Mouse (Mus musculus) heart, adult 18-20 months (tissue): ENCODE data around the gene Eif3j1. TPM values are rescaled to one million over a fixed set of nuclear protein-coding genes. Genes with fewer than 3 reads are reported as not detected.
A peak's percentile ranks its signal among the peaks of the same experiment; 100 is the strongest.
"Not testable (repeated sequence)": the region's sequence is repeated elsewhere in the genome, so short reads cannot be mapped to it uniquely, and the experiment has no call there.

Experiments used
- DNase-seq, 2 experiments: peaks; one replicate each; pipeline ENCODE4 v3.0.0; 2021 to 2022; ENCODE audit warnings: mixed read lengths in 1 of 2
- long read RNA-seq, 2 experiments: library from polyadenylated mRNA; stranded (forward); transcript quantifications; one replicate each; pipeline ENCODE4 v2.0.0; 2021
- total RNA-seq, 2 experiments: library from RNA; stranded (reverse); gene quantifications; 2 replicates each; pipeline ENCODE4 v1.2.3; 2021

Gene Eif3j1
- total RNA-seq = 10 to 100 TPM; 22.1 to 22.3 TPM
- long read RNA-seq, experiment 1, full-length matches to known transcripts = 42 of 48 reads
- long read RNA-seq, experiment 1, partial matches to known transcripts = 1 of 48 reads
- long read RNA-seq, experiment 1, other reads (novel, unspliced or antisense) = 5 of 48 reads
- long read RNA-seq, experiment 2, full-length matches to known transcripts = 22 of 22 reads
- long read RNA-seq, experiment 2, partial matches to known transcripts = 0 of 22 reads
- long read RNA-seq, experiment 2, other reads (novel, unspliced or antisense) = 0 of 22 reads

GRCm38 (mm10) chr2:122027862-122028755, at the start of gene Eif3j1:
TSS of gene Eif3j1 (plus strand) at chr2:122028546.
- peak; percentile 91 to 94 for DNase-seq

DNA sequence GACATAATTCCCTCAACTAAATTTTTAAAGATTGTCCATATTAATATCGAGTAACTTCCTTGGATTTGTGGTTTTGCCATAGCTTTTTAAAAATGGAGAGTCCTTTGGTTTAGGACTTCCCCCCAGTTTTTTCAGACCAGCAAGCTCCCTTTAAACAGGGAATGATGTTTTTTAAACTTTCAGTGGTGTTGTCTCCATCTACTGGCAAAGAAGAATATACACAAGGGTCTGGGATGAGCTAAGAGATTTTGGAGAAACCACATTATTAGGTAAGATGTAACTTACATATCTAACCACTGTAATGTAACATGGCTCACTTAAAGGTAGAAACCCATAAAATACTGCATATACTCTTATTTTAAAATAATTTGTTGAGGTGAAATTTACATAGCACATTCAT, 32.6 kb upstream of the Eif3j1 start:
- DNase-seq = no peak

- DNase-seq = no peak
Observed at GRCm38 (mm10) chr2:122008832-122009231, 19.5 kb upstream of the Eif3j1 start.

DNA sequence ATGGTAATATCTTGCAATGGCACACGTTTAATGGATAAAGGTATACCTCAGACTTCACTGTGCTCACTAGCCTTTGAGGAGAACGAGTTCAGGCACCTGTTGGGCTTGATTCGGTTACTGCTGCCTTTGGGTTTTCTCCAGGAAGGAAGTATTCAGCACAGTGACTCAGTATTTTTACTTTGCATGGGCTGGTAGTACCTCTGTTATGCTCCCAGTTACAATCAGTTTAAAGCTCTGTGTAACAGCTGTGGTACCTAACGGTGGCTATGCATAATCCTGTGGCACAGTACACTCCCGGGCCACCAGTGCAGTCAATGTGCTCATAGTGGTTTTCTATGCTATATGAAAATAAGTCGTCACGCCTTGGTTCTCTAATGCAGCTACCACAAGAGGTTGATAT, 16.9 kb upstream of the Eif3j1 start:
- no peak for DNase-seq

DNA sequence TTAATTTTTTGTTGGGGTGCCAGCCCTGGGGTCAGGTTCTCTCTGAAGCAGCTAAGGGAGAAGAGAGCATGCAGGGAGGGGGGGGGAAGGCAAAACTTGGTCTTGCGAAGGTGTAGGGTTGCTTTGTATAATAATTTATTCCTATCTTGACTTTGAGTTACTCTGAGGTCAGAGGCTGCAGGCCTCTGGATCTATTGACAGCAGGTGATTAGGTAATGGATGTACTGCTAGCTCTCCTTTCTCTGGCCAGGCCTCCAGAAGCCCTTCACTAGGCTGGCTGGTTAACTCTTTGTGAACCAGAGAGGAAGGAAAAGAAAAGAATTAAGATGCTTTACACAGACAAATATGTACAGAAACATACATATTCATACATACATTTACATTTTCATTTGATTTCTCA, 9.6 kb upstream of the Eif3j1 start:
- no peak for DNase-seq

GRCm38 (mm10) chr2:122022284-122022683, 6.1 kb upstream of the Eif3j1 start:
- DNase-seq = no peak

DNA sequence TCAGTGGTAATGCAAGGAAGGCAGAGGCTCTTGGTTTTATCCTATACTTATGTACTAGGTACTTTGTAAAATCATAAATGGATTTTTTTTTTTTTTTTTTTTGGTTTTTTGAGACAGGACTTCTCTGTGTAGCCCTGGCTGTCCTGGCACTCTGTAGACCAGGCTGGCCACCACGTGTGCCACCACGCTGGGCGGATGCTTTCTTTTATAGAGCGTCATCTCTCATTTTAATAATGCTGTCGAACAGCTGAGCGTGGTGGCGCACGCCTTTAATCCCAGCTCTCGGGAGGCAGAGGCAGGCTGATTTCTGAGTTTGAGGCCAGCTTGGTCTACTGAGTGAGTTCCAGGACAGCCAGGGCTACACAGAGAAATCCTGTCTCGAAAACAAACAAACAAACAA, 1.3 kb upstream of the Eif3j1 start:
- not testable (repeated sequence) for DNase-seq

DNA sequence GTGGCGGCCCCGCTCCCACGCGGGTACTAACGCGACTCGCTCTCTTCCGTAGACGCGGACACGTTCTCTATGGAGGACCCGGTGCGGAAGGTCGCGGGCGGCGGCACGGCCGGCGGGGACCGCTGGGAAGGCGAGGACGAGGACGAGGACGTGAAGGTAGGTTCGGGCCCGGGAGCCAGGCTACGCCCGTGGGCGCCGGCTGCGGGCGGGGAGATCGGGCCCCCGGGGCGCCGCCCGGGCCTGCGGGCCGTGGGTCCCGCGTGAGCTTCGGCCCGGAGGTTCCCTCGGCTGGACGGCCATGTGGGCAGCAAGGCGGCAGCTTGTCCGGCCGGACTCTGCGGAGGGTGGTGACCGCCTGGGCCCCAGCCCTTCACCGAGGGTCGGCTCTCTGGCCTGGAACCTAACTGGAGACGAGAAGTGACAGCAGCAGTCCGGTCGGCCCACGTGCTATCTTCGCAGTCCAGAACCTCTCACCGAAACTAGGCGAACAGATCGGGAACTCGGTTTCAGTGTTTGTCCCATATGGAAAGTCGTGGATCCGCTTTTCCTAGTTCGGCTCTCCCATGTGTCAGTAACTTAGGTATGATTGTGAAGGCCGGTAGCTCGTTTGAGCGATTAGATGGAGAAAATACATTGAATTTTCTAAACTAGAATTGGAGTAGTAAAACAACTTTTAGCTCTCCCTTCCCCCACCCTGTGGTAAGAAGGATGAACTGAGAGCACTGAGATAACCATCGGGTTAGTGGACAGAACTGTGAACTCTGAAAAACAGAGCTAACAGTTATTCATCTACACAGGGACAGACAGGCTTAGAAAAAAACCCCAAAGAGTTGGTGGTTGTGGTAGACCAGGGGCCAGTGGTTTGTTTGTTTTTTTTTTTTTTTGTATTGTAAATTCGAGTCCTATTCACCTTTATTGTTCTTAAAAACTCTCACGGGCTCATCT, 682 bp downstream of the Eif3j1 start:
- peak in 1 of 2 experiments; percentile 65 for DNase-seq

- no peak for DNase-seq
Observed at GRCm38 (mm10) chr2:122031970-122032369, 3.6 kb downstream of the Eif3j1 start.

- DNase-seq = no peak
Observed at GRCm38 (mm10) chr2:122036064-122036463, 7.7 kb downstream of the Eif3j1 start.

DNA sequence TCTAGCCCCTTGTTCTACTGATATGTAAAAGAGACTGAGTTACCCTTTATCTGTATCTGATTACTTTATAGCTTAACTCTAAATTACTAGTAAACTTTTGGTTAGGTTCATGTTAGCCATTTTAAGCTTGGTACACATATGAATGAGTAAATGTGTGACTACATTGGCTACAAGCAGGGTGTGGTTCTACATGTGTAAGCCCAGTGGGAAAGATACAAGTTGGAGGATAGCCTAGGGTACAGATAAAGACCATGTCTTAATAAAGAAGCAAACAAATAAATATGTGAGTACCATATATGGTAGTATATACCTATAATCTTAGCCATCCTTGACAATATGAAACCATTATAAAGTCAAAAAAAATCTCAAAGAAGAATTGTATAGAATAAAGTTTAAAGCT, 15.6 kb downstream of the Eif3j1 start:
- DNase-seq = no peak

- peak; percentile 23 to 34 for DNase-seq
Observed at GRCm38 (mm10) chr2:122059365-122060115, 31.2 kb downstream of the Eif3j1 start.

DNA sequence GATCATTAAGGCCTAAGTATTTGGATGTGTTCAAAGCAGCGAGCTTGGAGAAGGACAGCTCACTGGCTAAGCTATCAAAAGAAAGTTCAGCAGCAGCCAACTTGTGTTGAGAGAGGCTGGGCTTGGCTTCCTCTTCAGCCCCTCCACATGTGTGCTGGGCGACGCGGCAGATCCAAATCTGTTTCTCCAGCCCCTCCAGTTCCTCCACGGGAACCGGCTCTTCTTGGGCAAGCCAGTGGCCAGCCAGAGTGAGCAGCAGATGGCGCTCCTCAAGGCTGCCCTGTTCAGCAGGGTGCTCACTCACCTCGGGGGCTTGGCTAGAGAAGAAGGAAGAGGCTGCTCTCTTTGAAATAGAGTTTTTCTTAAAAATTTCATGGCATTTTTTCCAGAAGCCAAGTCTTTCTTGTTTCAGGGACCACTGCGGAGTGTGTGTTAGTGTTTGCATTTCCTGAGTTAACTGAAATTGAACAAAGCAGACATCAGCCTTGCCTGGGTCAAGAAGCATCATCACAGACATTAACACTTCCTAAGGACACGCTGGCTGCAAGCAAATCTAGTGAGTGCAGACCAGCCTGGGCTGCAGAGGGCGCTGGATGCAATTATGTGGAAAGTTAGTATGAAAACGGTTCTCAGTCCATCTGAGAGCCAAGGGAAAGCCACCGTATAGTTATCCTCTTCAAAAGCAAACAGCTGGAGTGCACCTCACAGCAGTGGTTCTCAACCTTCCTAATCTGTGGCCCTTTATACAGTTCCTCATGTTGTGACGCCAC, 37.0 kb downstream of the Eif3j1 start:
- peak in 1 of 2 experiments; percentile 31 for DNase-seq

GRCm38 (mm10) chr2:122066241-122066640, 37.9 kb downstream of the Eif3j1 start:
- DNase-seq = peak in 1 of 2 experiments; percentile 25

DNA sequence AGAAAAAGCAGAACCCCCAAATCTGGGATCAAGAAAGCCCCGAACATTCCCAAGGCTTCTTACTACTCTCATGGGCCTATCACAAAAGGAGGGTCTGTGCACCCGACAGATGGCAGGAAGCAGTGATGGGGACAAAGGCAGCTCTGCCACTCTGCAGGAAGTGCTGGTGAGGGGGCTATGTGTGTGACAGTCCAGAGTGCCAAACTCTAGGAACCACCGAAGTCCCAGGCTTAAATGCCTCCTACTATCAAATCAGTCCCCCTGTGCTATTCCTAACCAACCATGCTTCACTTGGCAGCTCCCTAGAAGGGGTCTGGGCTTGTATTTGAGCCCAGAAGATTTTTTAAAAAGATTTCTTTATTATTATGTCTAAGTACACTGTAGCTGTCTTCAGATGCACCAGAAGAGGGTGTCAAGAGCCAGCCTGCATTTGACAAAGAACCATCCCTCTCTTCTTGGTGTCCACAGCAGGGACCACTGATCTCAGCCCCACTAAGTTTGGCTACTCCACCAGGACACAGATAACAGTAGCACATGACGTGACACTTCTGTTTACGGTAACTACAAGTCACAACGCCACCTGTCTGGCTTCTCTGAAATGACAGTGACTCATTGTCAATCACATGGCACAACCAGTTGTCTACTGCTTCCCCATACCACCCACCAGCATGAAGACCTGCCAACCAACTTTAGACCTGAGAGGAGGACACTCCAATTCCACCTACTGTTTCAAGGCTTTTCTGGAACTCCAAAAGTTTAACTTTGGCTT, 41.0 kb downstream of the Eif3j1 start:
- DNase-seq = no peak

DNA sequence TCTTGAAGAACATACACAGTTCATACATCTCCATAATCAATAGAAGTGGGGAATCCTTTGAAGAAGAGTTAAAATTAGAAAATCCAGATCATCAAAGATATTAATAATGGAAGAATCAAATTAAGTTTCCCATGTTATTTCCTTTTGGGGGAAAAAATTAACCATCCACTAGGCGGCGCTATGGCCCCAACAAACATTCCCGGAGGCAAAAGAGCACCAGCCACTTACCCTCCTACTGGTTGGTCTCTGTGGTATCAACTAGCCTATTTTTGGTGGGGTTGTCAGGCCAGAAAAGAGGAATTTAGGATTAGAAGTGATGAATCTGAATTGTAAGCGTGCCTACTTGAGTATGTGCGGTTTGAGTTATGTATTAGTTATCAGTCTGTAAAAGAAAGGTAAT, 41.6 kb downstream of the Eif3j1 start:
- peak; percentile 38 to 85 for DNase-seq

GRCm38 (mm10) chr2:122081728-122082456, 53.5 kb downstream of the Eif3j1 start:
- no peak for DNase-seq

DNA sequence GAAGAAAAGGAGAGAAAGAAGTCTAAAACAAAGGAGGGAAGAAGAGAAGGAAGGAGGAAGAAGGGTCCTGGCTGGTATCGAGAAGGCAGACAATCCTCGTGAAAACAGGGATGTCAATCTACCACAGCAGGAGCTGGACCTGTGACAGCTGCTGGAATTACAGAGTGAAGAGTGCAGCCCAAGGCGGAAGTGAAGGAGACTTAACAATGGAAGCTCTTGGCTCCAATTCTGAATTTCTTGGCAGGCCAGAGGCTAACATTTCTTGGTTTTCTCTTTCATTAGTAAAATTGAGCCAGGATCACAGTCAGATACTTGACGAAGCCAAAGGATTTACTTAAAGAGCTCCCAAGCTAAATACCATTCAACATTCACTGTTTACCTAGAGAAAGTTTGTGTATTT, 58.1 kb downstream of the Eif3j1 start:
- DNase-seq = peak; percentile 43 to 51

DNA sequence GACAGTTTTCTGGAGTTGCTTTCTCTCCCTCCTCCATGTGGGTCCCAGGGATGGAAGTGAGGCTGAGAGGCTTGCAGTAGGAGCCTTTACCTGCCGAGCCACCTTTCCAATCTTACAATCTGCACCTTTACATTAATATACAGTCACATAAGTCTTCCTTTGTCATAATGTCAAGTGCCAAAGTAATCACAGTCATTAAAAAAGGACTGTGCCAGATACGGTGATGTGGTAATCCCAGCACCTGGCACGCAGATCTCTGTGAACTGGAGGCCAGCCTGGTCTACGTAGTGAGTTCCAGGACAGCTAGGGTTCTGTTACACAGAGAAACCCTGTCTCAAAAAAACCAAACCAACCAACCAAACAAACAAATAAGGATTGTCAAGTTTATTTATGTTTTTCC, 65.5 kb downstream of the Eif3j1 start:
- no peak for DNase-seq
